12 mouse cellular contexts compared by ENCODE assay signal in the genomic region with DNA sequence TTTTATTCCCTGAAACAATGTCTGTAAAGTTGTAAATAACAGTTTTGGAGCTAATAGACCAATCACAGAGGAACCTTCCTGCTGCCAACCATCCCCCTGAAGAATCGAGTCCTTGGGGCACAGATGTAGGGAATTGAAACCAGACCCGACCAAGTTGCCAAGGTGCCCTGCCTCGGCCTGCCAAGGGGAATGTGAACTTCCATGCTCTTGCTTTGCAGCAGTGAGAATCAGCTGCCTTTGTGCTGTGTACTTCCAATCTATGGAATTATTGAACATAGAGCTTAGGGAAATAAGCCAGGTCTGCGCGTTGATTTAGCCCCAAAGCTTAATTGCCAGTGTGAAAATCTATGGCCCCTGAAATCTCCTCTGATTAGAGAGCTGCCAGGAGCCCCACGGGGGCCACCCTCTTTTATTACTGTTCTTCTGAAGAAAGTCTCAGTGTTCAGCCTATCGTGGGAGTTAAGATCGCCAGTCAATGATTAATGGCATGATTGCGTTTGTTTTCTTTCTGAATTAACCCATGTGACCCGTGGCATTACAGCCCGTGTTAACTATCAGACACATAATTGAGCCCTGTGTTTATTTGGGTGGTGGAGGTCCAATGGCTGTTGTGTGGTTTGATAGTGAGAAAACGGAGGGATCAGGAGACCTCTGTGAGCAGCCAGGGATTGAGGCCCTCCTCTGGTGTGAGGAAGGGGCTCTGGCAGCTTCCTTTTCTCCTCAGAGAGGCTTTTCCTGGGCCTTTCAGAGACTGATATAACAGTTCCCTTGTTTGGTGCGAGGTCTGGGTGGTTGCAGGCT.
A peak's percentile ranks its signal among the peaks of the same experiment; 100 is the strongest.
DNase-seq lines count a peak whose midpoint lies in the region; ATAC-seq lines count a peak whose summit lies in the region.
"Had no signal": no experiment of that assay in that cellular context is flagged by ENCODE, and none has a peak within 500 bp of the region (broad histone marks: within the 10 kb centered on the region; RNA-seq: fewer than 3 reads in every experiment).

No protein-coding gene starts in this region.

- H3K4me3 ChIP-seq in hindbrain, embryonic 16.5 days (ENCODE audit: low read length) = no peak overlapping the region
- no peak overlapping the region for H3K4me3 ChIP-seq in stomach, embryonic 14.5 days (ENCODE audit: low read depth, low read length)
- H3K4me3 ChIP-seq: gastrocnemius, adult 2 months had no signal

- ATAC-seq in hindbrain, embryonic 16.5 days = peak; percentile 88
- peak; percentile 85 for ATAC-seq in stomach, embryonic 14.5 days (ENCODE audit: insufficient number of reproducible peaks, insufficient read depth, low FRiP score, low read depth)

- no peak overlapping the region for H3K27ac ChIP-seq in hindbrain, embryonic 16.5 days (ENCODE audit: low read depth, low read length)
- H3K27ac ChIP-seq in stomach, embryonic 14.5 days (ENCODE audit: low read length) = peak overlapping the region; percentile 58; the same call in 1 of the 2 replicates
- H3K27ac ChIP-seq: gastrocnemius, adult 2 months had no signal

- no peaks in the 10 kb centered on the region for H3K4me1 ChIP-seq in hindbrain, embryonic 16.5 days (ENCODE audit: control insufficient read depth, insufficient read depth, low read depth, low read length)
- peaks cover 13% of the 10 kb centered on the region; the same call in 1 of the 2 replicates for H3K4me1 ChIP-seq in stomach, embryonic 14.5 days (ENCODE audit: control insufficient read depth, insufficient read depth, low read length)

- no peak overlapping the region for H3K9ac ChIP-seq in hindbrain, embryonic 16.5 days (ENCODE audit: low read depth, low read length)
- no peak overlapping the region for H3K9ac ChIP-seq in stomach, embryonic 14.5 days (replicated peaks; ENCODE audit: low read depth, low read length)
- H3K9ac ChIP-seq: lung, embryonic 14.5 days had no signal

- DNase-seq in heart, adult 11 months = peak; percentile 90
- DNase-seq in heart, postnatal 4 days = no peak
- peak; percentile 43 to 64 for DNase-seq in kidney, postnatal 4 days
- no peak for DNase-seq in thymus, postnatal 10 days (ENCODE audit: low spot score in 2 of 2)
- no peak for DNase-seq in left cerebral cortex, postnatal 36 days (ENCODE audit: low spot score in 2 of 2)
- no peak for DNase-seq in cerebellum, adult 11-12 months
- DNase-seq: cerebellum, postnatal 10 days; gastrocnemius, adult 2 months; lung, embryonic 14.5 days; right cerebral cortex, postnatal 14 days had no signal

- H3K9me3 ChIP-seq in hindbrain, embryonic 16.5 days (ENCODE audit: control insufficient read depth, low read length) = peaks cover 2% of the 10 kb centered on the region; the same call in 1 of the 2 replicates
- peaks cover 2% of the 10 kb centered on the region; the same call in 1 of the 2 replicates for H3K9me3 ChIP-seq in stomach, embryonic 14.5 days (ENCODE audit: control insufficient read depth, low read depth, low read length)

- WGBS in hindbrain, embryonic 16.5 days = 35% methylated on average over 13 of the region's 13 CpGs
- WGBS in stomach, embryonic 14.5 days = 18% methylated on average over 13 of the region's 13 CpGs

- H3K36me3 ChIP-seq in hindbrain, embryonic 16.5 days (ENCODE audit: control insufficient read depth, insufficient read depth, low read length) = no peaks in the 10 kb centered on the region
- H3K36me3 ChIP-seq in stomach, embryonic 14.5 days (ENCODE audit: control insufficient read depth, insufficient read depth, low read length) = no peaks in the 10 kb centered on the region

- H3K4me2 ChIP-seq in hindbrain, embryonic 16.5 days (ENCODE audit: low read length) = no peak overlapping the region
- no peak overlapping the region for H3K4me2 ChIP-seq in stomach, embryonic 14.5 days (replicated peaks; ENCODE audit: low read depth, low read length)
- H3K4me2 ChIP-seq: lung, embryonic 14.5 days had no signal

- intact Hi-C loops in left cerebral cortex, postnatal 36 days (cut with DNase I) = no loop called here

- H3K27me3 ChIP-seq in hindbrain, embryonic 16.5 days (replicated peaks; ENCODE audit: control insufficient read depth, insufficient read depth, low read length) = no peaks in the 10 kb centered on the region
- no peaks in the 10 kb centered on the region for H3K27me3 ChIP-seq in stomach, embryonic 14.5 days (ENCODE audit: control insufficient read depth, insufficient read depth, low read length)

Comparison
In these comparisons a context has a peak if more than half of its experiments do, and no peak if none do; other contexts are left out.
1. DNase-seq: peak in heart, adult 11 months (single experiment) and kidney, postnatal 4 days (2 of 2); none in heart, postnatal 4 days (single experiment), thymus, postnatal 10 days (0 of 2), left cerebral cortex, postnatal 36 days (0 of 2) and cerebellum, adult 11-12 months (single experiment).